Mouse (Mus musculus): Measurements from ENCODE around the gene Tapt1.

DNA sequence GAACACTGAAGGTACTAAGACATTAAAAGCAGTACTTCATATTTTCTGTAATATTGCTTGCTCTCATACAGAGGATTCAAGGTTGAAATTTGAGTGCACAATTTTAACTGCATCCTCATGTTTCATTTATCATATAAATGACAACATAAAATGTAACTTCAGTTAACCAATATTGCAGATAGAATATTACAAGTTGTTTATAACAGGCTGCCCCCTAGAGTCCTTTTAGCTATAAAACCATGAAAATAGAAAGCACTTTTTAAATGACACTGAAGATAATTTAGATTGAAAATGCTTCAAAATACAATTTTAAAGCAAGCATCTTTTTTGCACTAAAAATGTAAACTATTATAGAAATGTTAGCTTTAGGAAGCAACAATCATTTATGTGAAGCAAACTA lies 24.8 kb downstream of the Tapt1 start:
- TF ChIP-seq GATA1 (IDR thresholded peaks at IDR 0.05; ENCODE audit: low read length): no peak
- no peak for TF ChIP-seq TAL1 (IDR thresholded peaks at IDR 0.05; ENCODE audit: low read length)

Measured in erythroblast, embryonic 14.5 days (primary cell).